ENCODE assay signal across 12 mouse cellular contexts in genomic region chr1:172549314-172549713, GRCm38 (mm10). TPM values are rescaled to one million over a fixed set of nuclear protein-coding genes. Genes with fewer than 3 reads are reported as not detected.
DNase-seq lines count a peak whose midpoint lies in the region; ATAC-seq and TF ChIP-seq lines count a peak whose summit lies in the region.
"Had no signal": no experiment of that assay in that cellular context is flagged by ENCODE, and none has a peak within 500 bp of the region (broad histone marks: within the 10 kb centered on the region; RNA-seq: fewer than 3 reads in every experiment).

No protein-coding gene starts in this region.

- ATAC-seq in heart, embryonic 12.5 days (ENCODE audit: insufficient number of reproducible peaks, low FRiP score): no peak
- no peak for ATAC-seq in hindbrain, embryonic 15.5 days (ENCODE audit: low FRiP score, low read depth)
- no peak for ATAC-seq in midbrain, embryonic 13.5 days

- H3K4me3 ChIP-seq in heart, embryonic 12.5 days: no peak overlapping the region
- H3K4me3 ChIP-seq in E14TG2a.4 (replicated peaks; ENCODE audit: low read length): peak overlapping the region; percentile 78; the same call in 1 of the 2 replicates
- no peak overlapping the region for H3K4me3 ChIP-seq in hindbrain, embryonic 15.5 days
- no peak overlapping the region for H3K4me3 ChIP-seq in midbrain, embryonic 13.5 days (replicated peaks)

- peaks cover 35% of the 10 kb centered on the region for H3K4me1 ChIP-seq in heart, embryonic 12.5 days (replicated peaks)
- H3K4me1 ChIP-seq in E14TG2a.4 (replicated peaks; ENCODE audit: low read depth, low read length): peaks cover 34% of the 10 kb centered on the region
- peaks cover 20% of the 10 kb centered on the region for H3K4me1 ChIP-seq in hindbrain, embryonic 15.5 days (replicated peaks)
- H3K4me1 ChIP-seq in midbrain, embryonic 13.5 days (replicated peaks): peaks cover 32% of the 10 kb centered on the region

- no peaks in the 10 kb centered on the region for H3K9me3 ChIP-seq in heart, embryonic 12.5 days (replicated peaks)
- H3K9me3 ChIP-seq in E14TG2a.4 (ENCODE audit: low read length): no peaks in the 10 kb centered on the region
- no peaks in the 10 kb centered on the region for H3K9me3 ChIP-seq in hindbrain, embryonic 15.5 days
- no peaks in the 10 kb centered on the region for H3K9me3 ChIP-seq in midbrain, embryonic 13.5 days

- WGBS in heart, embryonic 12.5 days: 22% methylated on average over 2 of the region's 2 CpGs
- WGBS in hindbrain, embryonic 15.5 days: 19% methylated on average over 2 of the region's 2 CpGs
- 12% methylated on average over 2 of the region's 2 CpGs for WGBS in midbrain, embryonic 13.5 days

- peak overlapping the region; percentile 81; the same call in 1 of the 2 replicates for H3K4me2 ChIP-seq in heart, embryonic 12.5 days
- peak overlapping the region; percentile 56 for H3K4me2 ChIP-seq in hindbrain, embryonic 15.5 days
- peak overlapping the region; percentile 66 for H3K4me2 ChIP-seq in midbrain, embryonic 13.5 days (replicated peaks)

- no peak for DNase-seq in heart, adult 11 months
- DNase-seq in testis, postnatal 14 days (ENCODE audit: low spot score): no peak
- no peak for DNase-seq in urinary bladder, postnatal 14 days (ENCODE audit: low spot score)
- no peak for DNase-seq in right cerebral cortex, adult 18-20 months
- DNase-seq: cerebellum, postnatal 36 days; gastrocnemius, postnatal 14 days had no signal

- no peaks in the 10 kb centered on the region for H3K36me3 ChIP-seq in heart, embryonic 12.5 days
- H3K36me3 ChIP-seq in E14TG2a.4 (ENCODE audit: insufficient read depth, low read length): no peaks in the 10 kb centered on the region
- no peaks in the 10 kb centered on the region for H3K36me3 ChIP-seq in hindbrain, embryonic 15.5 days
- H3K36me3 ChIP-seq in midbrain, embryonic 13.5 days: no peaks in the 10 kb centered on the region

- no peak overlapping the region for H3K9ac ChIP-seq in heart, embryonic 12.5 days
- H3K9ac ChIP-seq in hindbrain, embryonic 15.5 days: no peak overlapping the region
- peak overlapping the region; percentile 60; the same call in 1 of the 2 replicates for H3K9ac ChIP-seq in midbrain, embryonic 13.5 days (replicated peaks)

- H3K27me3 ChIP-seq in heart, embryonic 12.5 days (replicated peaks): peaks cover 4% of the 10 kb centered on the region
- H3K27me3 ChIP-seq in E14TG2a.4 (ENCODE audit: insufficient read depth, low read length): peaks cover 72% of the 10 kb centered on the region
- no peaks in the 10 kb centered on the region for H3K27me3 ChIP-seq in hindbrain, embryonic 15.5 days
- peaks cover 14% of the 10 kb centered on the region for H3K27me3 ChIP-seq in midbrain, embryonic 13.5 days

- H3K27ac ChIP-seq in heart, embryonic 12.5 days (ENCODE audit: poor library complexity, severe bottlenecking): no peak overlapping the region
- H3K27ac ChIP-seq in hindbrain, embryonic 15.5 days (replicated peaks): no peak overlapping the region
- no peak overlapping the region for H3K27ac ChIP-seq in midbrain, embryonic 13.5 days

- TF ChIP-seq CTCF in E14TG2a.4 (conservative IDR thresholded peaks at IDR 0.05; ENCODE audit: low read length): no peak

RNA-seq across cellular contexts. Expression of gene Vsig8, which starts 6.4 kb away (rescaled TPM):
- polyA plus RNA-seq in heart, embryonic 12.5 days (2016; fragmentation: Nextera tagmentation; extraction: Ambion mirVana): 0.24 and 0.33 TPM in 2 replicates
- 0.71 and 1.1 TPM in 2 replicates for polyA plus RNA-seq in hindbrain, embryonic 15.5 days (2015; fragmentation: Nextera tagmentation; extraction: Ambion mirVana)
- 0.20 TPM in 1 of 2 replicates, not detected in the other for polyA plus RNA-seq in midbrain, embryonic 13.5 days (2015; fragmentation: Nextera tagmentation; extraction: Ambion mirVana)

RNA-seq across cellular contexts. Expression of gene Cfap45, which starts 28.7 kb away (rescaled TPM):
- 1.7 and 3.0 TPM in 2 replicates for polyA plus RNA-seq in heart, embryonic 12.5 days (2016; fragmentation: Nextera tagmentation; extraction: Ambion mirVana)
- polyA plus RNA-seq in hindbrain, embryonic 15.5 days (2015; fragmentation: Nextera tagmentation; extraction: Ambion mirVana): 2.8 and 4.6 TPM in 2 replicates
- 1.9 and 2.0 TPM in 2 replicates for polyA plus RNA-seq in midbrain, embryonic 13.5 days (2015; fragmentation: Nextera tagmentation; extraction: Ambion mirVana)

RNA-seq across cellular contexts. Expression of gene Slamf8, which starts 41.1 kb away (rescaled TPM):
- polyA plus RNA-seq in heart, embryonic 12.5 days (2016; fragmentation: Nextera tagmentation; extraction: Ambion mirVana): not detected in 2 replicates
- polyA plus RNA-seq in hindbrain, embryonic 15.5 days (2015; fragmentation: Nextera tagmentation; extraction: Ambion mirVana): 0.13 TPM in 1 of 2 replicates, not detected in the other
- polyA plus RNA-seq in midbrain, embryonic 13.5 days (2015; fragmentation: Nextera tagmentation; extraction: Ambion mirVana): not detected in 2 replicates
- polyA plus RNA-seq: testis, adult 2 months had no signal

RNA-seq across cellular contexts. Expression of gene Tagln2, which starts 49.5 kb away (rescaled TPM):
- polyA plus RNA-seq in heart, embryonic 12.5 days (2016; fragmentation: Nextera tagmentation; extraction: Ambion mirVana): 351 and 387 TPM in 2 replicates
- polyA plus RNA-seq in hindbrain, embryonic 15.5 days (2015; fragmentation: Nextera tagmentation; extraction: Ambion mirVana): 77.7 and 83.7 TPM in 2 replicates
- polyA plus RNA-seq in midbrain, embryonic 13.5 days (2015; fragmentation: Nextera tagmentation; extraction: Ambion mirVana): 44.0 and 49.9 TPM in 2 replicates

RNA-seq across cellular contexts. Expression of gene Fcrl6, which starts 53.0 kb away (rescaled TPM):
- polyA plus RNA-seq in heart, embryonic 12.5 days (2016; fragmentation: Nextera tagmentation; extraction: Ambion mirVana): not detected in 2 replicates
- polyA plus RNA-seq in hindbrain, embryonic 15.5 days (2015; fragmentation: Nextera tagmentation; extraction: Ambion mirVana): 0.22 and 0.26 TPM in 2 replicates
- polyA plus RNA-seq in midbrain, embryonic 13.5 days (2015; fragmentation: Nextera tagmentation; extraction: Ambion mirVana): not detected in 2 replicates
- polyA plus RNA-seq: large intestine, adult 2 months; testis, adult 2 months had no signal
